Mouse (Mus musculus) liver, adult 2 months (tissue): ENCODE data around the gene H2-Q10.
"Not testable (repeated sequence)": the region's sequence is repeated elsewhere in the genome, so short reads cannot be mapped to it uniquely, and the experiment has no call there.

Experiments used
- CTCF ChIP-seq: fragments of 200-500 bp; IDR thresholded peaks from 2 replicates; pipeline ENCODE4 v1.5.1; 2011; ENCODE audit warnings: low read depth, low read length, control low read depth
- POLR2A ChIP-seq: fragments of 200-500 bp; IDR thresholded peaks from 2 replicates; pipeline ENCODE4 v1.6.1; 2011; ENCODE audit warnings: low read length, control low read depth; ENCODE audit not compliant: insufficient read depth; ENCODE audit errors: extremely low read depth

DNA sequence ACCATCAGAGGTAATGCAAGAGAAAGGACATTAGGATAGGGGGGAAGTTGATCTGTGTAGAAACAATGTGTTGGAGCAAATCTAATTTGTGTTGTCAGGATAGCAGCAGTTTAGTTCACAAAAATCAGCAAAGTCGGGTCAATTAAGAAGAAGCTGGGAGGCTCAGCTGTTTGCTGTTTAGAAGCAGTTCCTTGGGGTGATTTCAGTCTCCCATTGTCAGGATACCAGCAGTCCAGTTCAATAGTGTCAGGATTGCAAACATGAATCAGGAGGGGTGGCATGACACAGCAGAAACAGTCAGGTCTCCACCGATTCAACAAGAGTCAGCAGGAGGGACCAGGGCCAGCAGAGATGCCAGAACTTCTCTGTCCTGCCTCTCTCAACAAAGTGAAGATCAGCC is 25.4 kb upstream of the H2-Q10 start:
- TF ChIP-seq POLR2A, CTCF: not testable (repeated sequence)
